Comparison of ENCODE assay signal across 8 mouse cellular contexts in genomic region chr9:108949231-108949966, GRCm38 (mm10). TPM values are rescaled to one million over a fixed set of nuclear protein-coding genes. Genes with fewer than 3 reads are reported as not detected.
DNase-seq lines count a peak whose midpoint lies in the region; ATAC-seq lines count a peak whose summit lies in the region.

No protein-coding gene starts in this region.

- H3K27ac ChIP-seq in hindbrain, embryonic 15.5 days (replicated peaks): peak overlapping the region; percentile 27; the same call in 1 of the 2 replicates
- no peak overlapping the region; the same call in 1 of the 2 replicates for H3K27ac ChIP-seq in hindbrain, embryonic 16.5 days (ENCODE audit: low read depth, low read length)
- peak overlapping the region; percentile 22; the same call in 1 of the 2 replicates for H3K27ac ChIP-seq in intestine, embryonic 15.5 days
- H3K27ac ChIP-seq in liver, embryonic 12.5 days: no peak overlapping the region
- H3K27ac ChIP-seq in midbrain, embryonic 14.5 days (replicated peaks; ENCODE audit: low read depth, low read length): no peak overlapping the region

- DNase-seq in fat pad, adult 2 months (ENCODE audit: extremely low read depth, low read depth, low spot score): peak; percentile 40
- DNase-seq in lung, postnatal 36 days: peak; percentile 45
- DNase-seq in layer of hippocampus, adult 11-12 months (ENCODE audit: low spot score): no peak
- DNase-seq in midbrain, embryonic 14.5 days: no peak

- H3K4me1 ChIP-seq in hindbrain, embryonic 15.5 days (replicated peaks): no peaks in the 10 kb centered on the region
- H3K4me1 ChIP-seq in hindbrain, embryonic 16.5 days (ENCODE audit: control insufficient read depth, insufficient read depth, low read depth, low read length): no peaks in the 10 kb centered on the region
- no peaks in the 10 kb centered on the region; the same call in 1 of the 2 replicates for H3K4me1 ChIP-seq in intestine, embryonic 15.5 days (replicated peaks)
- H3K4me1 ChIP-seq in liver, embryonic 12.5 days: peaks cover 12% of the 10 kb centered on the region; the same call in 1 of the 2 replicates
- no peaks in the 10 kb centered on the region for H3K4me1 ChIP-seq in midbrain, embryonic 14.5 days (ENCODE audit: control insufficient read depth, insufficient read depth, low read length)

- no peak overlapping the region for H3K9ac ChIP-seq in hindbrain, embryonic 15.5 days
- no peak overlapping the region for H3K9ac ChIP-seq in hindbrain, embryonic 16.5 days (ENCODE audit: low read depth, low read length)
- no peak overlapping the region for H3K9ac ChIP-seq in intestine, embryonic 15.5 days
- H3K9ac ChIP-seq in liver, embryonic 12.5 days: no peak overlapping the region
- no peak overlapping the region for H3K9ac ChIP-seq in midbrain, embryonic 14.5 days (replicated peaks; ENCODE audit: low read length)

- H3K36me3 ChIP-seq in hindbrain, embryonic 15.5 days: peaks cover 56% of the 10 kb centered on the region
- peaks cover 48% of the 10 kb centered on the region for H3K36me3 ChIP-seq in hindbrain, embryonic 16.5 days (ENCODE audit: control insufficient read depth, insufficient read depth, low read length)
- peaks cover 39% of the 10 kb centered on the region for H3K36me3 ChIP-seq in intestine, embryonic 15.5 days
- H3K36me3 ChIP-seq in liver, embryonic 12.5 days: peaks cover 66% of the 10 kb centered on the region
- peaks cover 67% of the 10 kb centered on the region for H3K36me3 ChIP-seq in midbrain, embryonic 14.5 days (ENCODE audit: control insufficient read depth, insufficient read depth, low read length)

- H3K4me2 ChIP-seq in hindbrain, embryonic 15.5 days: no peak overlapping the region
- no peak overlapping the region for H3K4me2 ChIP-seq in hindbrain, embryonic 16.5 days (ENCODE audit: low read length)
- H3K4me2 ChIP-seq in intestine, embryonic 15.5 days (replicated peaks): no peak overlapping the region
- H3K4me2 ChIP-seq in liver, embryonic 12.5 days: no peak overlapping the region
- no peak overlapping the region for H3K4me2 ChIP-seq in midbrain, embryonic 14.5 days (ENCODE audit: low read length)

- ATAC-seq in hindbrain, embryonic 15.5 days (ENCODE audit: low FRiP score, low read depth): no peak
- no peak for ATAC-seq in hindbrain, embryonic 16.5 days
- ATAC-seq in intestine, embryonic 15.5 days: peak; percentile 24; the same call in 1 of the 2 replicates
- ATAC-seq in liver, embryonic 12.5 days: no peak
- ATAC-seq in midbrain, embryonic 14.5 days (ENCODE audit: low FRiP score, low TSS enrichment): no peak

- no peak overlapping the region for H3K4me3 ChIP-seq in hindbrain, embryonic 15.5 days
- no peak overlapping the region for H3K4me3 ChIP-seq in hindbrain, embryonic 16.5 days (ENCODE audit: low read length)
- no peak overlapping the region for H3K4me3 ChIP-seq in intestine, embryonic 15.5 days (replicated peaks)
- no peak overlapping the region for H3K4me3 ChIP-seq in liver, embryonic 12.5 days
- H3K4me3 ChIP-seq in midbrain, embryonic 14.5 days (replicated peaks; ENCODE audit: low read depth, low read length): no peak overlapping the region

- H3K27me3 ChIP-seq in hindbrain, embryonic 15.5 days: peaks cover 24% of the 10 kb centered on the region
- peaks cover 4% of the 10 kb centered on the region; the same call in 1 of the 2 replicates for H3K27me3 ChIP-seq in hindbrain, embryonic 16.5 days (replicated peaks; ENCODE audit: control insufficient read depth, insufficient read depth, low read length)
- peaks cover 12% of the 10 kb centered on the region for H3K27me3 ChIP-seq in intestine, embryonic 15.5 days (replicated peaks)
- H3K27me3 ChIP-seq in liver, embryonic 12.5 days (replicated peaks): peaks cover 25% of the 10 kb centered on the region
- peaks cover 15% of the 10 kb centered on the region; the same call in 1 of the 2 replicates for H3K27me3 ChIP-seq in midbrain, embryonic 14.5 days (ENCODE audit: control insufficient read depth, insufficient read depth, low read length)

- H3K9me3 ChIP-seq in hindbrain, embryonic 15.5 days: no peaks in the 10 kb centered on the region
- no peaks in the 10 kb centered on the region for H3K9me3 ChIP-seq in hindbrain, embryonic 16.5 days (ENCODE audit: control insufficient read depth, low read length)
- no peaks in the 10 kb centered on the region for H3K9me3 ChIP-seq in intestine, embryonic 15.5 days
- no peaks in the 10 kb centered on the region for H3K9me3 ChIP-seq in liver, embryonic 12.5 days (replicated peaks)
- no peaks in the 10 kb centered on the region for H3K9me3 ChIP-seq in midbrain, embryonic 14.5 days (ENCODE audit: control insufficient read depth, low read length)

- 90% methylated on average over 13 of the region's 13 CpGs for WGBS in hindbrain, embryonic 15.5 days
- WGBS in hindbrain, embryonic 16.5 days: 84% methylated on average over 13 of the region's 13 CpGs
- 72% methylated on average over 13 of the region's 13 CpGs for WGBS in intestine, embryonic 15.5 days
- WGBS in liver, embryonic 12.5 days (ENCODE audit: insufficient replicate concordance): 84% methylated on average over 13 of the region's 13 CpGs
- 85% methylated on average over 13 of the region's 13 CpGs for WGBS in midbrain, embryonic 14.5 days

RNA-seq across cellular contexts. Expression of gene Col7a1, which starts 4.0 kb away (rescaled TPM):
- polyA plus RNA-seq in hindbrain, embryonic 15.5 days (2015; fragmentation: Nextera tagmentation; extraction: Ambion mirVana): 1.4 and 2.1 TPM in 2 replicates
- 1.5 and 1.7 TPM in 2 replicates for polyA plus RNA-seq in hindbrain, embryonic 16.5 days (2015; fragmentation: Nextera tagmentation; extraction: Ambion mirVana)
- polyA plus RNA-seq in intestine, embryonic 15.5 days (2015; fragmentation: Nextera tagmentation; extraction: Ambion mirVana): 0.85 and 2.4 TPM in 2 replicates
- 0.31 and 0.68 TPM in 2 replicates for polyA plus RNA-seq in liver, embryonic 12.5 days (2016; fragmentation: Nextera tagmentation; extraction: Ambion mirVana)
- polyA plus RNA-seq in midbrain, embryonic 14.5 days (2014; fragmentation: Nextera tagmentation; extraction: Ambion mirVana): 0.84 and 1.5 TPM in 2 replicates

RNA-seq across cellular contexts. Expression of gene Uqcrc1, which starts 13.0 kb away (rescaled TPM):
- 480 and 488 TPM in 2 replicates for polyA plus RNA-seq in hindbrain, embryonic 15.5 days (2015; fragmentation: Nextera tagmentation; extraction: Ambion mirVana)
- 521 and 553 TPM in 2 replicates for polyA plus RNA-seq in hindbrain, embryonic 16.5 days (2015; fragmentation: Nextera tagmentation; extraction: Ambion mirVana)
- polyA plus RNA-seq in intestine, embryonic 15.5 days (2015; fragmentation: Nextera tagmentation; extraction: Ambion mirVana): 568 and 640 TPM in 2 replicates
- polyA plus RNA-seq in liver, embryonic 12.5 days (2016; fragmentation: Nextera tagmentation; extraction: Ambion mirVana): 384 and 405 TPM in 2 replicates
- 432 and 472 TPM in 2 replicates for polyA plus RNA-seq in midbrain, embryonic 14.5 days (2014; fragmentation: Nextera tagmentation; extraction: Ambion mirVana)

RNA-seq across cellular contexts. Expression of gene Tmem89, which starts 35.0 kb away (rescaled TPM):
- polyA plus RNA-seq in hindbrain, embryonic 15.5 days (2015; fragmentation: Nextera tagmentation; extraction: Ambion mirVana): 0.17 and 0.21 TPM in 2 replicates
- polyA plus RNA-seq in hindbrain, embryonic 16.5 days (2015; fragmentation: Nextera tagmentation; extraction: Ambion mirVana): 0.17 TPM in 1 of 2 replicates, not detected in the other
- polyA plus RNA-seq in intestine, embryonic 15.5 days (2015; fragmentation: Nextera tagmentation; extraction: Ambion mirVana): 0.34 TPM in 1 of 2 replicates, not detected in the other
- not detected in 2 replicates for polyA plus RNA-seq in liver, embryonic 12.5 days (2016; fragmentation: Nextera tagmentation; extraction: Ambion mirVana)
- 0.47 TPM in 1 of 2 replicates, not detected in the other for polyA plus RNA-seq in midbrain, embryonic 14.5 days (2014; fragmentation: Nextera tagmentation; extraction: Ambion mirVana)

RNA-seq across cellular contexts. Expression of gene Ucn2, which starts 36.4 kb away (rescaled TPM):
- polyA plus RNA-seq in hindbrain, embryonic 15.5 days (2015; fragmentation: Nextera tagmentation; extraction: Ambion mirVana): not detected in 2 replicates
- polyA plus RNA-seq in hindbrain, embryonic 16.5 days (2015; fragmentation: Nextera tagmentation; extraction: Ambion mirVana): not detected in 2 replicates
- polyA plus RNA-seq in intestine, embryonic 15.5 days (2015; fragmentation: Nextera tagmentation; extraction: Ambion mirVana): not detected in 2 replicates
- 0.11 TPM in 1 of 2 replicates, not detected in the other for polyA plus RNA-seq in liver, embryonic 12.5 days (2016; fragmentation: Nextera tagmentation; extraction: Ambion mirVana)
- not detected in 2 replicates for polyA plus RNA-seq in midbrain, embryonic 14.5 days (2014; fragmentation: Nextera tagmentation; extraction: Ambion mirVana)

RNA-seq across cellular contexts. Expression of gene Pfkfb4, which starts 42.2 kb away (rescaled TPM):
- polyA plus RNA-seq in hindbrain, embryonic 15.5 days (2015; fragmentation: Nextera tagmentation; extraction: Ambion mirVana): 28.1 and 28.7 TPM in 2 replicates
- polyA plus RNA-seq in hindbrain, embryonic 16.5 days (2015; fragmentation: Nextera tagmentation; extraction: Ambion mirVana): 31.3 and 31.9 TPM in 2 replicates
- polyA plus RNA-seq in intestine, embryonic 15.5 days (2015; fragmentation: Nextera tagmentation; extraction: Ambion mirVana): 11.5 and 17.0 TPM in 2 replicates
- polyA plus RNA-seq in liver, embryonic 12.5 days (2016; fragmentation: Nextera tagmentation; extraction: Ambion mirVana): 3.4 and 4.4 TPM in 2 replicates
- polyA plus RNA-seq in midbrain, embryonic 14.5 days (2014; fragmentation: Nextera tagmentation; extraction: Ambion mirVana): 26.1 and 26.3 TPM in 2 replicates

Comparison
In these comparisons a context has a peak if more than half of its experiments do, and no peak if none do; other contexts are left out.
1. H3K27ac ChIP-seq: peak in hindbrain, embryonic 15.5 days (single experiment) and intestine, embryonic 15.5 days (single experiment); none in hindbrain, embryonic 16.5 days (single experiment), liver, embryonic 12.5 days (single experiment) and midbrain, embryonic 14.5 days (single experiment).
2. DNase-seq: peak in fat pad, adult 2 months (single experiment) and lung, postnatal 36 days (single experiment); none in layer of hippocampus, adult 11-12 months (single experiment) and midbrain, embryonic 14.5 days (single experiment).